Mouse (Mus musculus) G1E (cell line): Measurements from ENCODE around the gene Celf2. TPM values are rescaled to one million over a fixed set of nuclear protein-coding genes. Genes with fewer than 3 reads are reported as not detected.

ENCODE experiments used
- ATAC-seq: 2 replicates; pipeline ENCODE4 v1.8.0; 2016; ENCODE audit warnings: mild to moderate bottlenecking; ENCODE audit not compliant: insufficient number of reproducible peaks, poor library complexity, low FRiP score, severe bottlenecking; ENCODE audit errors: extremely low read depth
- DNase-seq: peaks from one replicate; pipeline ENCODE4 v3.0.0; 2012; ENCODE audit warnings: low spot score
- H3K27me3 ChIP-seq: 2 replicates; pipeline ENCODE4 v1.6.1; 2012; ENCODE audit warnings: mild to moderate bottlenecking, low read length, inconsistent platforms; ENCODE audit not compliant: insufficient read depth
- H3K36me3 ChIP-seq: replicated peaks from 2 replicates; pipeline ENCODE3; 2012; ENCODE audit warnings: mild to moderate bottlenecking, inconsistent platforms
- H3K4me1 ChIP-seq: 2 replicates; pipeline ENCODE4 v1.6.1; 2012; ENCODE audit warnings: low read depth, low read length, inconsistent platforms, mixed read lengths; ENCODE audit not compliant: insufficient read depth
- H3K4me3 ChIP-seq: 2 replicates; pipeline ENCODE4 v1.5.1; 2012; ENCODE audit warnings: low read depth, mild to moderate bottlenecking, inconsistent platforms, low read length, moderate library complexity, mixed read lengths
- H3K9me3 ChIP-seq: replicated peaks from 2 replicates; pipeline ENCODE4 v1.6.1; 2012; ENCODE audit warnings: inconsistent platforms
- CTCF ChIP-seq: IDR thresholded peaks from 2 replicates; pipeline ENCODE4 v1.5.1; 2012; ENCODE audit warnings: low read depth, low read length, inconsistent platforms, mixed read lengths
- GATA1 ChIP-seq: IDR thresholded peaks from 2 replicates; pipeline ENCODE4 v1.6.1; 2012; ENCODE audit warnings: borderline replicate concordance, low read length, inconsistent platforms, mixed read lengths
- GATA2 ChIP-seq: IDR thresholded peaks from 2 replicates; pipeline ENCODE4 v1.6.1; 2012; ENCODE audit warnings: low read depth, low read length, inconsistent platforms, borderline replicate concordance
- POLR2AphosphoS5 ChIP-seq: IDR thresholded peaks from 2 replicates; pipeline ENCODE4 v1.6.1; 2012; ENCODE audit warnings: low read depth, low read length, inconsistent platforms; ENCODE audit not compliant: insufficient replicate concordance
- TAL1 ChIP-seq: conservative IDR thresholded peaks from 2 replicates; pipeline ENCODE4 v1.6.1; 2012; ENCODE audit warnings: low read depth, low read length, inconsistent platforms, mixed read lengths
- polyA plus RNA-seq: library from polyadenylated mRNA; stranded (reverse); fragments of >175 nt; gene quantifications from 2 replicates; pipeline ENCODE4 v1.2.3, GENCODE M21; 2012
- total RNA-seq, 2 experiments: library from RNA; stranded (forward) in 1 of 2; stranded (reverse) in 1 of 2; fragments of 200-1000 nt in 1 of 2; fragments of >200 nt in 1 of 2; fragmentation: Nextera tagmentation in 1 of 2; gene quantifications; 2 replicates each; pipeline ENCODE4 v1.2.3; 2014 to 2017

The Celf2 gene
- total and polyA plus RNA-seq, 3 experiments: 0.86 to 45.1 (median 14.2) TPM

DNA sequence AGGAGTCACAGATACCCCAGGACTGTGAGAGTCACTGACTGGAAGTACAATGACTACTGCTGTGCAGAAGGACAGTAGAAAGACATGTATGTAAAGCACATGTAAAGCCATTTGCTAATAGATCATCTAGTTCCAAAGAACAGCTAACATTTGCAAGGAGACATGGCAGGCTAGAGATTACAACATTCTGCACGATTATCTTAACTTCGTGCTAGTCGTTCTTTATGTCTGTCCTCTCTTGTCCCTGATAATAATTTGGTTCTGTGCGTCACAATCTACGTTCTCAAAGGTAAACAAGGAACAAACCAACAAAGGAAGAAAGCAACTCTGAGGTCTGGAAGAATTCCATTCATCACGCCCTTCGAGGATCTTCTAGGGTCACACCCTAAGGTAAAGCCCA lies 805.0 kb downstream of the Celf2 start:
- H3K4me3 ChIP-seq: no peak overlapping the region
- H3K9me3 ChIP-seq: no peaks in the 10 kb centered on the region
- H3K27me3 ChIP-seq: no peaks in the 10 kb centered on the region
- no peak for DNase-seq
- H3K36me3 ChIP-seq: no peaks in the 10 kb centered on the region
- no peak for TF ChIP-seq POLR2AphosphoS5
- no peak for TF ChIP-seq CTCF
- no peak for TF ChIP-seq TAL1
- TF ChIP-seq GATA2: no peak
- no peak for TF ChIP-seq GATA1
- ATAC-seq: no peak
- H3K4me1 ChIP-seq: no peaks in the 10 kb centered on the region

DNA sequence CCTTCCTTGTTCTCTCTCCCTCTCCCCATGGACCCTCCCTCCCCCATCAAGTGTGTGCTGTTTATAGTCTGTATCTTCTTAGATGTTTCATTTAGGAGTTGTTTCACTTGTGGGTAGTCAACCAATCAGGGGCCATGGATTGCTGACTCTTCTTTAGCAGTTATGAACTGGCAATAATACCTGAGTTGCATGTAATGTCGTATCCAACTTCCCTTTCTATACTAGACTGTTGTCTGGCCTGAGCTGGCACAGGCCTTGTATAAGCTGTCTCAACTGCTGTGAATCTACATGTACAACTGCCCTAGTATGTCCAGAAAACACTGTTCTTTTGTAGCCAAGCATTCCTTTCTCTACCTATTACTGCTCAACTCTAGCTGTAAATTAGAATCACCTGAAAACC lies 813.0 kb downstream of the Celf2 start:
- TF ChIP-seq GATA1 (no peak), GATA2 (no peak)
- no peaks in the 10 kb centered on the region for H3K4me1 ChIP-seq
- no peaks in the 10 kb centered on the region for H3K36me3 ChIP-seq
- no peaks in the 10 kb centered on the region for H3K27me3 ChIP-seq
- DNase-seq: no peak
- H3K4me3 ChIP-seq: no peak overlapping the region
- H3K9me3 ChIP-seq: no peaks in the 10 kb centered on the region
- ATAC-seq: no peak

DNA sequence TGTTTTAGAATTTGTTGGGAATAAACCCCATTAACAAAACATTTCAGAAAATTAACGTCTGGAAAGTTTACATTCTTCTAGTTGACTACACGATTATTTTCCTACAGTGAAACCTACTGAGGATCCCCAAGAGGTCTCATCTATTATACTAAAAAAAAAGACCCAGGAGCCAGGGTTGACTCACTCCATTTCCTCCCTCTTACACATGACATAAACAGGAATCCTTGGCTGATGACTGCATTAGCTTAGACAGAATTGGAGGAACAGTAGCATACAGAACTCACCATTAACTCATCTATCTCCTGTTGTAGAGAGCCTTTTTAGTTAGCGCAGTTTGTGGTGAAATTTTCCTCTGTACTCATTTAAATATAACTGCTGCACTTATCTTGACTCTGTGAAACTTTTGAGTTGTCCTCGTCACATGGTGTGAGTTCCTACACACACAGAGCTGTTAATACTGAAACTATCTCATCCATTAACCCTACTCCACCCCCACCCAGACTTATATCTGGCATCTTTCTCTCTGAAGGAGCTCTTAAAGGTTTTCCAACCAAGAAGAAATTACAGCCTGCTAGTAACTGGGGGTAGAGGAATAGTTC lies 813.9 kb downstream of the Celf2 start:
- H3K27me3 ChIP-seq: no peaks in the 10 kb centered on the region
- H3K9me3 ChIP-seq: no peaks in the 10 kb centered on the region
- no peaks in the 10 kb centered on the region for H3K4me1 ChIP-seq
- H3K36me3 ChIP-seq: no peaks in the 10 kb centered on the region
- TF ChIP-seq CTCF (no peak), POLR2AphosphoS5 (no peak)
- no peak overlapping the region for H3K4me3 ChIP-seq
- peak; percentile 22; the same call in 1 of the 2 replicates for ATAC-seq
- DNase-seq: no peak

DNA sequence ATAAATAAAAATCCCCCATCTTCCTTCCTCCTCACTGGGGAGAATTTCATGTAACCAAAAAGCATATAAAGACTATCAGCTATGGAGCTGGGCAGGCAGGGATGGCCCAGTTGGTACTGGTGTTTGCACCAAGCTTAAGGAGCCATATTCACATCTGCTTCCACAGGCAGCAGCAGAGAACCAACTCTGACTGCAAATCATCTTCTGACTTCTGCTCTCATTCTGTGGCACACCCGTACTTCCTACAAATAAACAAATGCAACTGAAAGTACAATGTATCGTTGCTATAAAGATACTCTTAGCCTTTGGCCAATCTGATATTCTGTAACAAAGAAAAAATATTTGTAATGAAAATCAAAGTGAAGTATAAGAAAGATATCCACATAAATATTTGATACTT lies 819.7 kb downstream of the Celf2 start:
- Histone ChIP-seq H3K4me1 (no peaks in the 10 kb centered on the region), H3K36me3 (no peaks in the 10 kb centered on the region), H3K27me3 (no peaks in the 10 kb centered on the region; the same call in 1 of the 2 replicates), H3K9me3 (no peaks in the 10 kb centered on the region), H3K4me3 (no peak overlapping the region)
- DNase-seq: no peak
- TF ChIP-seq GATA1 (no peak), CTCF (no peak), GATA2 (no peak), TAL1 (no peak), POLR2AphosphoS5 (no peak)
- ATAC-seq: no peak

DNA sequence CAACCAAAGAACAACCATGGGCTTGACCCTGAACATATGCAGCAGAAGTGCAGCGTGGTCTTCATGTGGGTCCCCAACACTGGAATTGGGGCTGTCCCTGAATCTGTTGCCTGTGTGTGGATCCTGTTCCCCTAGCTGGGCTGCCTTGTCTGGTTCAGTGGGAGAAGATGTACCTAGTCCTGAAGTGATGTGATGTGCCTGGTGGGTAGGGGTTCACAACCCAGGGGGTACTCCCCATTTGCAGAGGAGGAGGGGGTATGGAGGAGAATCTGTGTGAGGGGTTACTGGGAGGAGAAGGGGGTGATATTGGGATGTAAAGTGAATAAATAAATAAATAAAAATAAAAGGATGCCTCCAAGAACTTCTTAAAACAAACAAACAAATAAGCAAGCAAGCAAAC lies 831.1 kb downstream of the Celf2 start:
- Histone ChIP-seq H3K4me3 (no peak overlapping the region), H3K27me3 (peaks cover 2% of the 10 kb centered on the region; the same call in 1 of the 2 replicates), H3K4me1 (no peaks in the 10 kb centered on the region), H3K9me3 (no peaks in the 10 kb centered on the region), H3K36me3 (no peaks in the 10 kb centered on the region)
- TF ChIP-seq TAL1 (no peak), CTCF (no peak), POLR2AphosphoS5 (no peak), GATA2 (no peak), GATA1 (no peak)
- DNase-seq (no peak), ATAC-seq (no peak)

DNA sequence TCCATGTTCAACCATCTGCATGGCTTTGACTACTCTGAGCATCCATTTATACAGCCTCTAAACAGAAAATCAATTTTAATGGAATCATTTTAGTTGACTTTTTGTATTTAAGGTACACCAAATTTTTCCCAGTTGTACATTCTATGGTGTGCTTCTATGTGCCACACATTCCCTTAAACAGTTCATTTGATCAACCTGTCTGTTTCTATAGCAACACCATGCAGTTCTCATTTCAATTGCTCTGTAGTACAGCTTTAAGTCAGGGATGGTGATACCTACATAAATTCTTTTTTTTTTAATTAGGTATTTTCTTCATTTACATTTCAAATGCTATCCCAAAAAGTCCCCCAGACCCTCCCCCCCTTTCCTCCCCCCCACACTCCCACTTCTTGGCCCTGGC lies 831.9 kb downstream of the Celf2 start:
- Histone ChIP-seq H3K27me3 (peaks cover 2% of the 10 kb centered on the region; the same call in 1 of the 2 replicates), H3K4me1 (no peaks in the 10 kb centered on the region), H3K4me3 (no peak overlapping the region), H3K9me3 (no peaks in the 10 kb centered on the region), H3K36me3 (no peaks in the 10 kb centered on the region)
- ATAC-seq: no peak
- TF ChIP-seq CTCF (no peak), GATA1 (no peak), GATA2 (no peak), TAL1 (no peak), POLR2AphosphoS5 (no peak)
- no peak for DNase-seq

DNA sequence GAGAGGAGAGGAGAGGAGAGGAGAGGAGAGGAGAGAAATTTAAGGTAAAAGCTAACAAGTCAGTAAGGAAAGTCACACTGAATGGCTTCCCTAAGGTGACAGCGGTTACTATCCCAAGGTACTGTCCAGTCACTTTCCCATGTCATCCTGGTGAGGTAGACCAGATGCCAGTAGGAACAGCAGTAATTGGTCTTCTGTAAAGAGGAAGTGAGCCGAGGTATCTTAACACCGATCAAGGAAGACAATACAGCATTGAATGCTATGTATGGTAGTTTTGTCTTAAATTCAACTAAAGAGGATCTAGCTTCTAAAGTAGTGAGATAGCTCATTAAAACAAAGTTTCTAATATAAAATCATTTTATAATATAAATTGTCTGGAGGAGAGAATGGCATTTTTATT lies 835.0 kb downstream of the Celf2 start:
- Histone ChIP-seq H3K4me3 (no peak overlapping the region), H3K4me1 (no peaks in the 10 kb centered on the region), H3K9me3 (no peaks in the 10 kb centered on the region), H3K36me3 (no peaks in the 10 kb centered on the region), H3K27me3 (no peaks in the 10 kb centered on the region; the same call in 1 of the 2 replicates)
- no peak for DNase-seq
- no peak; the same call in 1 of the 2 replicates for ATAC-seq
- TF ChIP-seq TAL1 (no peak), GATA2 (no peak), GATA1 (no peak), CTCF (no peak), POLR2AphosphoS5 (no peak)
